Mouse (Mus musculus): Measurements from ENCODE around the gene Tbkbp1.
A peak's percentile ranks its signal among the peaks of the same experiment; 100 is the strongest.

The Tbkbp1 gene

GRCm38 (mm10) chr11:97156999-97157398 is 5.7 kb upstream of the Tbkbp1 start:
- no peak for DNase-seq (ENCODE audit: low spot score)

- DNase-seq (ENCODE audit: low spot score): no peak
These were observed 1.5 kb upstream of the Tbkbp1 start for GRCm38 (mm10) chr11:97152662-97153287.

- DNase-seq (ENCODE audit: low spot score): peak; percentile 55
These were observed 730 bp upstream of the Tbkbp1 start for GRCm38 (mm10) chr11:97152023-97152426.

GRCm38 (mm10) chr11:97150411-97151330 is 624 bp downstream of the Tbkbp1 start:
- no peak for DNase-seq (ENCODE audit: low spot score)

GRCm38 (mm10) chr11:97149995-97150410 is 1.3 kb downstream of the Tbkbp1 start:
- DNase-seq (ENCODE audit: low spot score): no peak

GRCm38 (mm10) chr11:97149026-97149425 is 2.3 kb downstream of the Tbkbp1 start:
- DNase-seq (ENCODE audit: low spot score): no peak

- no peak for DNase-seq (ENCODE audit: low spot score)
These were observed 2.7 kb downstream of the Tbkbp1 start for GRCm38 (mm10) chr11:97148591-97148990.

- no peak for DNase-seq (ENCODE audit: low spot score)
These were observed 4.0 kb downstream of the Tbkbp1 start for GRCm38 (mm10) chr11:97147333-97147732.

GRCm38 (mm10) chr11:97146724-97147123 is 4.6 kb downstream of the Tbkbp1 start:
- DNase-seq (ENCODE audit: low spot score): peak; percentile 75

GRCm38 (mm10) chr11:97145951-97146350 is 5.3 kb downstream of the Tbkbp1 start:
- DNase-seq (ENCODE audit: low spot score): no peak

- no peak for DNase-seq (ENCODE audit: low spot score)
These were observed 6.0 kb downstream of the Tbkbp1 start for GRCm38 (mm10) chr11:97145320-97145719.

GRCm38 (mm10) chr11:97143196-97143900 is 7.9 kb downstream of the Tbkbp1 start:
- no peak for DNase-seq (ENCODE audit: low spot score)

- no peak for DNase-seq (ENCODE audit: low spot score)
These were observed 9.1 kb downstream of the Tbkbp1 start for GRCm38 (mm10) chr11:97142159-97142608.

GRCm38 (mm10) chr11:97140811-97141210 is 10.5 kb downstream of the Tbkbp1 start:
- DNase-seq (ENCODE audit: low spot score): no peak

GRCm38 (mm10) chr11:97139256-97139655 is 12.0 kb downstream of the Tbkbp1 start:
- DNase-seq (ENCODE audit: low spot score): no peak

- DNase-seq (ENCODE audit: low spot score): no peak
These were observed 12.6 kb downstream of the Tbkbp1 start for GRCm38 (mm10) chr11:97138554-97139226.

- DNase-seq (ENCODE audit: low spot score): no peak
These were observed 18.0 kb downstream of the Tbkbp1 start for GRCm38 (mm10) chr11:97133270-97133669.

GRCm38 (mm10) chr11:97132185-97132584 is 19.1 kb downstream of the Tbkbp1 start:
- DNase-seq (ENCODE audit: low spot score): no peak

GRCm38 (mm10) chr11:97131683-97132082 is 19.6 kb downstream of the Tbkbp1 start:
- no peak for DNase-seq (ENCODE audit: low spot score)

GRCm38 (mm10) chr11:97130318-97130717 is 21.0 kb downstream of the Tbkbp1 start:
- DNase-seq (ENCODE audit: low spot score): no peak

- DNase-seq (ENCODE audit: low spot score): no peak
These were observed 22.3 kb downstream of the Tbkbp1 start for GRCm38 (mm10) chr11:97128956-97129355.
